Mouse (Mus musculus) olfactory bulb, adult 2 months (tissue): ENCODE measurements around the gene Klhdc8b.

Source experiments
- CTCF ChIP-seq: fragments of 200-500 bp; IDR thresholded peaks from 2 replicates; pipeline ENCODE4 v1.5.1; 2012; ENCODE audit warnings: low read depth, mild to moderate bottlenecking, low read length, moderate library complexity; ENCODE audit not compliant: insufficient read depth
- POLR2A ChIP-seq: fragments of 200-500 bp; IDR thresholded peaks from 2 replicates; pipeline ENCODE4 v1.6.1; 2012; ENCODE audit warnings: mild to moderate bottlenecking, low read depth, low read length, moderate library complexity; ENCODE audit not compliant: insufficient read depth

- TF ChIP-seq CTCF (no peak), POLR2A (no peak)
Observed at GRCm38 (mm10) chr9:108456953-108457352, 4.4 kb downstream of the Klhdc8b start.
